Mouse (Mus musculus) embryo, embryonic 11 days (tissue): Measurements from ENCODE around the gene Rtl1.
A peak's percentile ranks its signal among the peaks of the same experiment; 100 is the strongest.

ENCODE experiments used
- DNase-seq: peaks from one replicate; pipeline ENCODE4 v3.0.0-alpha.2; 2015

Gene Rtl1

DNA sequence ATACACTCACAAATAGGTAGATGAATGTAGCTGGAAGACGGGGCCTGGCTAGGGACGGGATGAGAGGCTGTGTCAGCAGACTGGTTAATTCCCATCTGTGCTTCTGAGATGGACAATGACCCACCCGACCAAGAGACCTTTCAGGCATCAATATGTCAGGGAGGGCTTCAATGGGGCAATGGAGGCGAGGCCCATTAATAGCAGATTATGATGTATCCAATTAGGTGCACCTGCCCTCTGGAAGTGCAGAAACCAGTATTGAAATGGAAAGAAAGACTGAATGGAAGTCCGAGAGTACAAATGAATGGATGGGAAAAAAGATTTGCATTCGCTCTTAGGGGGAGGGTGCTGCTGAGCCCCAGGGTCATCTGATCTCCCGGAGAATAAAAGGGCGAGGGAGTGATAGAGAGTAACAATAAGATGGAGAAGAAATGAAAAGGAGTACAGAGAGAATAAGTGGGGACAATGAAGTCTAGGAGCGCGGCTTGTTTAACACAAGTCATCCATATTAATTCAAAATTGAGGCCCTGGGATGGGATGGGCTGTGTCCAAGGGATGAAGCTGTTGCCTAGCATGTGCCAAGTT is 39.9 kb downstream of the Rtl1 start:
- peak; percentile 44 for DNase-seq

GRCm38 (mm10) chr12:109558891-109559487 is 41.1 kb downstream of the Rtl1 start:
- DNase-seq: no peak

DNA sequence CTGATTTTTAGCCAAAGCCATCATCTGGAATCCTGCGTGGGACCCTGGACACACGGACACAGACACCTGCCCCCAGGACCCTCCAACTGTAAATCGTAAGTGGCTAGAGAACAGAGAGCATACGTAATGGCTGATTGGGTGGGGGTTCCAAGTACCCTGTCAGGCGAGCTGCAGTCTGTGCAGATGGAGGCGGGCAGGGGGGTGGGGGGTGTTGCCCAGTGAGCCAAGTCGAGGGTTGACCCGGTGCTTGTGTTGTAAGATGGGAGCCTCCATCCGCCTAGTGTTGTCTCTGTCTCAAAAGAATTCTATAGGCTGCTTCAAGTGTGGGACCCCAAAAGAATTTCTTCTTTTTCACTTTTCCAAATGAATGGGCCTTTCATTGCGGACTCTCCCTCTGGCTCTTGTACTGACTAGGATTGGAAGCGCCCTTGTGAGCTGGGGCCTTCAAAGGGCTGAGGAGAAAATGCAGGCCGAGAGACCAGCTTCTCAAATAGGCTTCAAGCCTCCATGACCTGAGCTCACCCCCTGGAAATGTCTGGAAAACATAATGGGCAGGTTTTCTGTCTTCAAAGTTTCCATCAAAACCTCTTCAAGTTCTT is 41.8 kb downstream of the Rtl1 start:
- peak; percentile 44 for DNase-seq

DNA sequence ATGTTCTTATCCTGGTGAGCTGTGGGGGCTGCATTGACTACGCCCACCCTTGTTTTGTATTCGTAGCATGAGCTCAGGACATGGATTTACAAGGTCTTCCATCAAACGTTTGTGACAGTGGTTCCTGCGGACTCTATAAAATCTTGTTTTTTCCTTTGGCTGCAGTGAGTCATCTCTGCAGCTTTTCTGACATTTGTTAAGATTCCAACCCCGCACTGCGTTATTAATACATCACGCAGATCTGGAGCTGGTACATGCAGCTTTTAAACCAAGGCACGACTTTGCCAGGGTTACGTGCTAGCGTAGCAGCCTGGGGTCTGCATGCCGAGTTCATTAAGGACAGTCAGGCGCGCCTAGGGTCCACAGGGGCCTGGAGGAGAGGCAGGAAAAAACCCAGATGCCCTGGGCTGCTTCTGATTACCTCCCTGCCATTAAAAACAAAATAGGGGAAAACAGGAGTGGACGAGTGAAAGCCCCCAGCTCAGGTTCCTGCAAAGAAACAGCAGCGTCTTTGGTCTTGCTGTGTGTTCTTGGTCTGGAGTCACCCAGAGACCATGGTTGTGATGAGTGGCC is 44.2 kb downstream of the Rtl1 start:
- no peak for DNase-seq

DNA sequence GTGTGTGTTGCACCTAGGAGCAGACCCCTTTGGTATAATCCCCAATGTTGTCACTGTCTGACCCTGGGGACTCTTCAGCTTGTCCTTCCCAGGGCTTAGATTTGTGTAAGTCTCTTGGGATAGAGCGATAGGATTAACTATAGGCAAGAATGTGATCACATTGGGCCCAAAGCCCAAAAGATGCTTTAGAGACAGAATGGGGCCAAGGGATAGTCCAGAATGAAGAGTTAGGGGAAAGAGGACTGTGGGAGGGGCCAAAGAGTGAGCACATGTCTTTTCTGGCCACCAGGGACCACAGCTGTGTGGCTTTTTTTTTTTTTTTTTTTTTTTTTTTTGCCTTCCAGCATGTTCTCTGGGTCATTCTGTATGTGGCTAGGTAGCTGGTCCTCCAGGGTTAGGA is 46.6 kb downstream of the Rtl1 start:
- no peak for DNase-seq

DNA sequence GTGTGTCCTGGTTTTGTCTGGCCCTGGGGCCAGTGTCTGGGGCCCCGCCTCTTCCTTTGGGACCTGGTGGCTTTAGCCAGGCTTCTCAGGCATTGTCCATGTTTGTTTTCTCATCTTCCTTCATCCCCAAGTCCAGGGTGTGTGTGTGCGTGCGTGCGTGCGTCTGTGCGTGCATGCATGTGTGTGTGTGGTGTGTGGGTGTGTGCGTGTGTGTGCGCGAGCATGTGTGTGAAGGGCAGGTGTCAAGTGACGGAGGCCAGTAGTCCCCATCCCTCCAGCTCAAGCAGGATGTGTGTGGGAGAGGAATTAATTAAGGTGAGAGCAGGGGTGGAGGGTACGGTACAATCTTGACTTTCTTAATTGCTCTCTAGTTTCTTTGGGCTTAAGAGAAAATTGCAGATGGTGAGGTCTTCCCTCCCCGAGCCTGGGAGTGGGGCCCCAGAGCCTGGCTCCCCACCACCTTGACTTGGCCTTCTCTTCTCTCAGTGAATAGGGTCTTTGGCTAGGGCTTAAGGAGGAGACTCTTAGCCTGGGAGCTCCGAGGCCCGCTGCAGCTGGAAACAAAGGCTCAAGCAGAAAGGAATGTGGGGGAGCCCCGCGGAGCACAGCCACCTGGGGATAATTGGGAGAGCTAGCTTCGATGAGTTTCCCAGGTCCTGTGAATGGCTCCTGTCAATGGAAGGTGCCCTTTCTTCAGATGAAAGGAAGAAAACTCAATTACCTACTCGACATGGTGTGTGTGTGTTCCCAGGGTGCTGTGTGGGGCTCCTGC is 47.2 kb downstream of the Rtl1 start:
- DNase-seq: no peak

DNA sequence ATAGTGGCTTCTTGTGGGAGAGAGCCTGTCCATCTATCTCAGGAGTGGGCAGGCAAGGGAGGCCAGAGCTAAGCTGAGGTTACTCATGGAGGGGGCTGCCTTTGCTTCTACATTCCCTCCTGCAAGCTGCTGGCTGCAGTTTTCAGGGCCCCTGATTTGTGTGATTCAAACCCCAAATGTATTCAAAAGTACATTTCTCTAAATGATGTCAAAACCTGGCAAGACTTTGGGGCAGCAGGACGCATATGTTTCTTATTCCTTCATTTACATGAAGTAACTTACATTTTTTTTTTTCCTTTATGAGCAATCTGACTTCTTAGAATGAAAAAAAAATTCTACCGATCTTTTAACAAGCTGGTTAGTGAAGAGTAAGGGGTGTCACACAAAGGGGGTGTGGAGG is 48.4 kb downstream of the Rtl1 start:
- no peak for DNase-seq

DNA sequence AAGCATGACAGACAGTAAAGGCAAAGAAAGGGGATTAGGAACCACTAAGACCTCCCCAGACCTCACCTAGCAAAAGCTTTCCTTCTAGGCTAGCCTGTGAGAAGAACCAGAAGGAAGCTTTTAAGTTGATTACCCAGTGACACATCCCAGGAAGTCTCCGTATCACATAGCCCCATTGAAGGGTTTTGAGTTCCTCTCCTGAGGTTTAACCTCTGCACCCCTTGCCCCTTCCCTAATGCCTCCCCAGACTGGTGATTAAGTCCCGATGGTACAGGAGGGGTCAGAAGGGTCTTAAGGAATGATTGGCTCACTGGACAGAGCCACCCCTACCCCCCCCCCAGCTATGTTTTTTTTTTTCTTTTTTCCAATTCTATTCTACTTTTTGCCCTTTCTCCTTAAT is 53.0 kb downstream of the Rtl1 start:
- DNase-seq: no peak

GRCm38 (mm10) chr12:109545875-109546732 is 54.0 kb downstream of the Rtl1 start:
- DNase-seq: peak; percentile 77

DNA sequence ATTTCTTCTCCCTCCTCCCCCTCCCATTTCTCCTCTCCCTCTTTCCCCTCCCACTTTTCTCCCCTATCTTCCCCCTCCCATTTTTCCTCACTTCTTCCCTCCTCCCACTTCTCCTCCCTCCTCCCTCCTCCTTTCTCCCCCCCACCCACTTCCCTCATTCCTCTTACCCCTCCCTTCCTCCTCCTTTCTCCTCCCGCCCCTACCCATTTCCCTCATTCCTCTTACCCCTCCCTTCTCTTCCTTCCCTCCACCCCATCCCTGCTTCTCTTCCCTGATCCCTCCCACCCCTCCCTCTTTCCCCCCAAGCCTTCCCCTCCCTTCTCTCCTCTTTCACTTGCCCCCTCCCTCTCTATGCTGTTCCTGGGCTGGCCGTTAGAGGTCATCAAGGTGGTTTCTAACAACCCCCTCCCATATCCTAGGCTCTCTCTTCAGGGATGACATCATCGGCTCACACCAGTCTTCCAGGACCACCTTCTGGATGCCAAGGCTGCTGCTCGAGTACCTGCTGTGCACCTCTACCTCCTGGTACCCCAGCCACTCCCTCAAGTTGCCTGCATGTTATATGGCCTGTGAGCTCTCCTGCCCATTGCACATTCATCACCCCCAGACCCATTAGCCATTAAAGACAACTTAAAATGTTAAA is 56.7 kb downstream of the Rtl1 start:
- DNase-seq: no peak

DNA sequence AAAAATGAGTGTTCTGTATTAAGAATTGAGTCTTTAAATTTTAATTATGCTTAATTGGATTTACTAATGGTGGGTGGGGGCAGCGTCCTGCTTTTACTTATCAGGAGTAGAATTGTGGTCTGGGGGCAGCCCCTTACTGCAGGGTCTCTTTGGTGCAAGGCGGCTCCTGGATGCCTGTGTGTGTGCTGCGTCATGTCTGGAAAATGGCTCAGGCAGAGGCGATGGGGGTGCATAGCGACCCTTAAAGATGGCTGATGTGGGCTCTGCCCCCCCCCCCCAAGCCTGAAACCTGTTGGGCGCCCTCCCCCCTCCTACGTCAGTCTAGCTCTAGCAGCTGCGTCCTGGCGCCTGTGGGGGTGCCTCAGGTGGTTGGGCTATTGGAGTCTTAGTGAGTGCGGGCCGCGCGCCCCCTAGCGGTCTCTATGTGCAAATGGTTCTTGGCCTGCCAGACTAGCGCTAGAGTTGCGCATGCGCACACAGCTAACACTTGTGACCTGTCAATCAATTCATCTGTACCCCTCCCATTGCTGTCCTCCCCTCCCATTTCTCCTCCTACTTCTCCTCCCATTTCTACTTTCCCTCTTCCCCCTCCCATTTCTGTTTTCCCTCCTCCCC is 57.4 kb downstream of the Rtl1 start:
- DNase-seq: peak; percentile 78

DNA sequence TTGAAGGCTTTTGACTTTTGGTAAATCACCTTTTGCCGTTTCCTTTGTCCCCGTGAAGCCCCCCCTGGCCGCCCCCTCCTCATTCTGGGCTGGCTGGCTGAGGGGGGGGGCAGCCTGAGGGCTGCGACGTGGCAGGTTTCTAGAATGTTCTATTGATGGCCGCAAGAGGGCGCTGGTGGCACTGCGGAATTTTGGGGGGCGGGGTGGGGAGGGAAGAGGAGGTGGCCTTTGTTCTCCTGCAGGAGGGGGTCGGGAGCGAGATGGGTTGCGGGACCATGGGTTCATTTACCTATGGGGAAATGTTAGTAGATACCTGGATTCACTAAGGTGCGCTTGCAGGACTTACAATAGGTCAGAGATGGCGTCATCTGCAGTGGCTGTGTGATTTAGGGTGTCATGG is 58.1 kb downstream of the Rtl1 start:
- no peak for DNase-seq

DNA sequence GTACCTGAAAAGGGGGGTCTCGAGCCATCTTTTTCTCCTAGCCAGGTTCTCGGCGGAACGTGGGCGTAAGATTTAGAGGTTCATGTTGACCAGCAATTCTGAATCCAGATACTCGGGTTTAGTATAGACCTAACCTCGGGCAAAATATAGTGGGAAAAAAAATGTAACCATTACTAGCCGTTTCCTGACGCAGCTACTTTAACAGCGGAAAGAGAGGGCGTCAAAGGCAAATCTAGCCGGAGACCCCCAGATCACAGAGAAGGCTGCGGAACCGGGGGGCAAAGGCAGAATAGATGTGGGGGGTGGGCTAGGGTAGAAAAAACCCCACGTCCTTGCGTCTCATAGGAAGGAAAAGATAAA is 58.6 kb downstream of the Rtl1 start:
- DNase-seq: no peak

- peak; percentile 80 for DNase-seq
Measured at GRCm38 (mm10) chr12:109540739-109541539, 59.2 kb downstream of the Rtl1 start.

DNA sequence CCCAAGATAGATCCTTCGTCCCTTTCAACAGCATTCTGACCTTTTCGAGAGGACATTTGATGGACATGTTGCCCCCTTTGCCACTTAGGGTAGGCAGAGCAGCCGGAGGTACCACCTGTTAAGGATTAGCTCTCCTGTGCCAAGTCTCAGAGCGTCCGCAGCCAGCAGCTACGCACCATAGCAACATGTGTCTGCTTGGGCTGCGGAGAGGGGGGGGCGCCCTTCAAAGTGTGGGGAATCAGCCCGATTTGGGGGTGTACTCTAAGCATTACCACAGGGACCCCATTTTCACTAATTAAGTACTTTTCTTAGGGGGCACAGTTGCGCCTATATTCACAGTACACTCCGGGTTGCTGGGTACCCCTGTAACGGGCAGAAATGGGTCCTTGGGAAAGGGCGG is 60.2 kb downstream of the Rtl1 start:
- DNase-seq: no peak
